Mouse (Mus musculus): Measurements from ENCODE around the gene Gsdme. TPM values are rescaled to one million over a fixed set of nuclear protein-coding genes. Genes with fewer than 3 reads are reported as not detected.

The Gsdme gene
- polyA plus RNA-seq, 1 experiment from 2014 or later, result 32.9 TPM

DNA sequence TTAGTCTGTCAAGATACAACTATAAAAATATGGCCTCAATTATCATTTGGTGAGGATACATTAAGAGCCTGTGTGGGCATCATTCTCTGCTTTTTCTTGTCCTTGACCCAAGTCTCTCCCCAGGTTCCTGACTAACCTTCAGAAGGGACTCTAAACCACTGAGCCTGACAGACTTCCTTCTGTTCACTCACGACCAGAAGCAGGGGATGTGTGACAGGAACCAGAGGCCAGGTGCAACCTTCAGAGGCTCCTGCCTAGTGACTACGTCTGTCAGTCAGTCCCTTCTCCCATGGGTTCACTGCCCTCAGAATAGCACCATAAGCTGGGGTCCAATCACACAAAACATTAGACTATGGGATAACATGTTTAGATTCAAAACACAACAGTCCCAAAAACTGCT lies 16.3 kb downstream of the Gsdme start:
- ATAC-seq (ENCODE audit: insufficient number of reproducible peaks, low FRiP score), result no peak
- Histone ChIP-seq H3K36me3 (no peaks in the 10 kb centered on the region), H3K4me3 (no peak overlapping the region), H3K9ac (no peak overlapping the region), H3K4me2 (no peak overlapping the region), H3K27ac (ENCODE audit: poor library complexity, severe bottlenecking) (no peak overlapping the region), H3K27me3 (replicated peaks) (no peaks in the 10 kb centered on the region), H3K9me3 (replicated peaks) (no peaks in the 10 kb centered on the region), H3K4me1 (replicated peaks) (no peaks in the 10 kb centered on the region)
- 51% methylated on average over 2 of the region's 2 CpGs for WGBS

DNA sequence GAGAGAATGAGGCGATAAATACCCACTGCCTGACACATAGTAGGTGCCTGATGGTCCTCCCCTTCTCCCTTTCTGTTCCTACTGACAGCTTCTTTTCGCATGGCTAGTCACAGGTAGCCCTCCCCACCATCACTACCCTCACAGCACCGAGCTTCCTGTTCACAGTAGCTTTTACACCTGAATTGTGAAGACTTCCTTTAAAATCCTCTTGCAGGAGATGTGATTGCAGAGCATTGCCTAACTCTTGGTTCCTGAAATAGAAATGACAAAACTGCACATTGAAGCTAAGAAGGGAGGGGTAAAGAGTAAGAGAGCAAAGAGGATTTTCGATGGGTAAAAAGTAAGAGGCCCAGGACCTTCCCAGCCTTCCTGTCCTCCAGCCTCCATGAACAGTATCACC lies 18.7 kb downstream of the Gsdme start:
- H3K36me3 ChIP-seq, result no peaks in the 10 kb centered on the region

DNA sequence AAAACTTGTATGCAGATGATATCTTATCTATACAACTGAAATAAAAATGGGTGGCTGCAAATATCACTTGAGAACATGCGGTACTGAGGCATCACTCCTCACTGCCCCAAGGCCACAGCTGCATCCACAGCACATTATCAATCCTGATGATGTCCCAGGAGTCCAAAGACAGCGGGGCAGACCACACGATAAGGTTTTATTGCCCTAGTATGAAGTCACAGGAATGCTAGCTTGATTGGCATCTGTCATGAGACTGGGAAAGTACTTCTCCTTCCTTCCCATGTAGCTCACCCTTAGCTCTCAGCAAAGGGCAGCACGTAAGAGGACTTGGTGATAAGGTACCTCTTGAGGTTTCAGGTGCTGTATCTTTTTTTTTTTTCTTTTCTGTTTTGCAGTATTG lies 19.5 kb downstream of the Gsdme start:
- Histone ChIP-seq H3K36me3 (no peaks in the 10 kb centered on the region), H3K4me1 (replicated peaks) (no peaks in the 10 kb centered on the region)

More for the DNA sequence above, 18.7 kb downstream of the Gsdme start:
- no peak overlapping the region for H3K27ac ChIP-seq (ENCODE audit: poor library complexity, severe bottlenecking)
- no peaks in the 10 kb centered on the region for H3K9me3 ChIP-seq (replicated peaks)
- no peaks in the 10 kb centered on the region for H3K27me3 ChIP-seq (replicated peaks)
- H3K9ac ChIP-seq, result no peak overlapping the region
- 60% methylated on average over 4 of the region's 4 CpGs for WGBS
- no peak overlapping the region for H3K4me2 ChIP-seq
- no peak overlapping the region for H3K4me3 ChIP-seq
- no peak for ATAC-seq (ENCODE audit: insufficient number of reproducible peaks, low FRiP score)
- no peaks in the 10 kb centered on the region for H3K4me1 ChIP-seq (replicated peaks)

DNA sequence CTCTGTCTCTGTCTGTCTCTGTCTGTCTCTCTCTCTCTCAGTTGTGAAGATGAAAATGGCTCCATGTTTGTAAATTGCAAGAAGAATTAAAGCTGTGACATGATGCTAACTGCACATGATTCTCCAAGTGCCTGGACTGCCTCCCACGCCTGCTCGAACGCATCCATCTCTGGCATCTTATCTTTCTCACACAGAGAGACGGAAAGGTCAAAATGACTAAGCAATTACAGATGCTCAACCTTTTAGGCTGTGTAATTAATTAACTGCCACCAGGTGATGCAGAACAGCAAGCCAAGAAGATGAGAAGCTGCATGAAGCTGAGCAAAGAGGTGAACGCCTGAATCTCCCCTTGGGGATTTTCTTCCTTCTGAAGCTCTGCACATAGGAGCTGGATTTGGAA lies 23.2 kb downstream of the Gsdme start:
- H3K36me3 ChIP-seq, result no peaks in the 10 kb centered on the region
- H3K4me2 ChIP-seq, result no peak overlapping the region
- no peak for ATAC-seq (ENCODE audit: insufficient number of reproducible peaks, low FRiP score)
- WGBS, result 57% methylated on average over 5 of the region's 5 CpGs
- H3K4me1 ChIP-seq (replicated peaks), result no peaks in the 10 kb centered on the region
- no peak overlapping the region for H3K9ac ChIP-seq
- no peak overlapping the region for H3K4me3 ChIP-seq
- H3K27me3 ChIP-seq (replicated peaks), result no peaks in the 10 kb centered on the region
- no peak overlapping the region for H3K27ac ChIP-seq (ENCODE audit: poor library complexity, severe bottlenecking)
- H3K9me3 ChIP-seq (replicated peaks), result no peaks in the 10 kb centered on the region

More for the DNA sequence above, 19.5 kb downstream of the Gsdme start:
- no peak for ATAC-seq (ENCODE audit: insufficient number of reproducible peaks, low FRiP score)
- Histone ChIP-seq H3K27me3 (replicated peaks) (no peaks in the 10 kb centered on the region), H3K27ac (ENCODE audit: poor library complexity, severe bottlenecking) (no peak overlapping the region), H3K4me3 (no peak overlapping the region), H3K9ac (no peak overlapping the region), H3K4me2 (no peak overlapping the region), H3K9me3 (replicated peaks) (no peaks in the 10 kb centered on the region)
- WGBS, result 80% methylated on average over 4 of the region's 4 CpGs

DNA sequence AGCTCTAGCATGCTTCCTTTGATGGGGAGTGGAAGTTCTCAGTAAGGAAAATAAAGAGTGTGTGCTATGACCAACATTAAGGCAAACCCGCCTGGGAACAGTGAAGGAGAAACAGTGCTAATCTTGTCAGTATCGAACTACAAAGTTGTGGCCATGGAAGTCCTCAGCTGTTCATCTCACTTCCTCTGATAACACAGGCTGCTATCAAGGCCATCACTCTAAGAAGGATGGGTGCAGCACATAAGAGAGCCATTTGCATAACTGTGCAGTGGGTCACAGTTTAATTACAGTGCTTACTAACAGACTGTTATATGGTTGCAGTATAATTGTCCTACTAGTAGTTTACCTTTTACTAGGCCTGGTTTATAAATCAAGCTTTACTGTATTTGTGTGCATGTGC lies 23.8 kb downstream of the Gsdme start:
- Histone ChIP-seq H3K4me1 (replicated peaks) (no peaks in the 10 kb centered on the region), H3K4me2 (no peak overlapping the region), H3K9ac (no peak overlapping the region), H3K27ac (ENCODE audit: poor library complexity, severe bottlenecking) (no peak overlapping the region), H3K27me3 (replicated peaks) (no peaks in the 10 kb centered on the region), H3K36me3 (no peaks in the 10 kb centered on the region), H3K4me3 (no peak overlapping the region), H3K9me3 (replicated peaks) (no peaks in the 10 kb centered on the region)
- ATAC-seq (ENCODE audit: insufficient number of reproducible peaks, low FRiP score), result no peak
- 56% methylated on average over 2 of the region's 2 CpGs for WGBS

DNA sequence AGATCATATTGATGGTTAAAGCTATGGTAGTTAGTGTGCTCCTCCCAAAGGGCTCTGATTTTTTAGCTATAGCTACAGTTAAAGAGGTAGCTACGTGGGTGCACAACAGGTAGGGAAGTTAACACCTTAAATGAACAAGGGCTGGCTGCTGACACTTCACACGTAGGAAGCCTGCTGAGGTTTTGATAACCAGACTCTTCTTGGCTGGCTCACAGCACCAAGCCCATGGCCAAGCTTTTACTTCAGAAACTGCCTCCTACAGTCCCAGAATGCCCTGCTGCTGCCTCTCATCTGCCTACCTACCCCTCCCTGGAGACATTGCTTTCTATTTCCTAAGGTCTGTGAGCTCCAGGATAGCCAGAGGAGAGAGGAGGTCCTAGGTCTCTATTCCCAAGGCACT lies 25.7 kb downstream of the Gsdme start:
- 41% methylated on average over 2 of the region's 2 CpGs for WGBS
- Histone ChIP-seq H3K27ac (ENCODE audit: poor library complexity, severe bottlenecking) (no peak overlapping the region), H3K9ac (no peak overlapping the region), H3K4me1 (replicated peaks) (no peaks in the 10 kb centered on the region), H3K4me3 (no peak overlapping the region), H3K9me3 (replicated peaks) (no peaks in the 10 kb centered on the region), H3K36me3 (no peaks in the 10 kb centered on the region), H3K4me2 (no peak overlapping the region), H3K27me3 (replicated peaks) (no peaks in the 10 kb centered on the region)
- ATAC-seq (ENCODE audit: insufficient number of reproducible peaks, low FRiP score), result no peak

DNA sequence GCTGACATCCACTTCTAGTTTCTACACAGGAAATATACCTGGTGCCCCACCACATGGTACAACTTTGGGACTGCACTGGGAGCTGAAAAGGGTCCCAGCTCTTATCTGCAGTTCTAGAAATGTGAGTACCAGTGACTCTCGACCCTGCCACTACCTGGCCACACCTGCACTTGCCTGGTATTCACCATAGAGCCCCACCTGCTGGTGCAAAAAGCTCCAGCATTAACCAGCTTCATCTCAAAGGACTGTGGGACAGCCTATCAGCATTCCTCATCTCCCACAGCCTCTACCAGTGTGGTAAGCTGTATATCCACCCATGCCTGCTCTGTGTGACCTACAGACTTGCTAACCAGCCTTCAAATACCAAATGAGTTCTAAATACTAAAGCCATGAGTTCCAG lies 30.7 kb downstream of the Gsdme start:
- H3K9ac ChIP-seq, result no peak overlapping the region
- no peak overlapping the region for H3K4me3 ChIP-seq
- ATAC-seq (ENCODE audit: insufficient number of reproducible peaks, low FRiP score), result no peak

DNA sequence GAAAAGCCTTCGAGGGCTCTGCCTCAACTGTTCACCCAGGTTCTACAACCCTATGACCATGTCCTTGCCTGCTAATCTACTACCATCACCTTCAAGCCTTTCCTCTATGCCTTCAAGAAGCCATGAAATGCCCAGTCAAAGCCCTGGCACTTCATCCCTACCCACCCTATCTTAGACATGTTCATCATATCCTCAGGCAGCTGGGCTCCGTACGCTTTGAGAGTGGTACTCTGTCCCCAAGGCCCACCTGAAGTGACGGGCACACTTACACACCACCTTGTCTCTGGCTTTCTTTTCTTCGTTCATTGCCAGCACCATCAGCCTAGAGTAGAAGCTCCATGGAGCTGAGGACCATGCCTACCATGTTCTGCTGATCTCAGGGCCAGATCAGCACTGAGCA lies 32.4 kb downstream of the Gsdme start:
- Histone ChIP-seq H3K4me3 (no peak overlapping the region), H3K9me3 (replicated peaks) (no peaks in the 10 kb centered on the region), H3K9ac (no peak overlapping the region), H3K27ac (ENCODE audit: poor library complexity, severe bottlenecking) (no peak overlapping the region), H3K36me3 (no peaks in the 10 kb centered on the region), H3K27me3 (replicated peaks) (no peaks in the 10 kb centered on the region), H3K4me1 (replicated peaks) (no peaks in the 10 kb centered on the region), H3K4me2 (no peak overlapping the region)
- no peak for ATAC-seq (ENCODE audit: insufficient number of reproducible peaks, low FRiP score)
- WGBS, result 80% methylated on average over 5 of the region's 5 CpGs

More for the DNA sequence above, 30.7 kb downstream of the Gsdme start:
- Histone ChIP-seq H3K27me3 (replicated peaks) (no peaks in the 10 kb centered on the region), H3K4me2 (no peak overlapping the region), H3K27ac (ENCODE audit: poor library complexity, severe bottlenecking) (no peak overlapping the region), H3K9me3 (replicated peaks) (no peaks in the 10 kb centered on the region), H3K36me3 (no peaks in the 10 kb centered on the region), H3K4me1 (replicated peaks) (no peaks in the 10 kb centered on the region)
- WGBS, result 61% methylated on average over 1 of the region's 1 CpGs

DNA sequence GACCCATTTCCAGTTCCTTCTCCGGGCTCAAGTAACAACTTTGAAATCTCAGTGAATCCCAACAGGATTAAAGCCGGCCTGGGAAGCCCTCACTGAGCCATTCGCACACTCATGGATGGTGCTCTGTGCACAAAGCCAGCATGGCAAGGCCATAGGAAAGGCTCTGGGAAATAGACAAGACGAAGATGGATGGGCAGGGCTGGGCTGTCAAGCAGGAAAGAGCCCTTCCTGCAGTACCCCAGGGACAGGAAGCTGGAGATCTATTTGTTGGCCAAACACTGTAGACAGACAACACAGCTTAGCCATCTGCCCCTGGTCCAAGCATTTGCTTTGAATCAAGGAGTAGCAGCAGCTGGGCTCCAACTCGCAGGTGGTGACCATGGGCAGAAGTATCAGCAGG lies 35.5 kb downstream of the Gsdme start:
- Histone ChIP-seq H3K27me3 (replicated peaks) (no peaks in the 10 kb centered on the region), H3K4me3 (no peak overlapping the region), H3K36me3 (no peaks in the 10 kb centered on the region), H3K9ac (no peak overlapping the region), H3K4me2 (no peak overlapping the region), H3K4me1 (replicated peaks) (no peaks in the 10 kb centered on the region), H3K9me3 (replicated peaks) (no peaks in the 10 kb centered on the region), H3K27ac (ENCODE audit: poor library complexity, severe bottlenecking) (no peak overlapping the region)
- 70% methylated on average over 5 of the region's 5 CpGs for WGBS
- ATAC-seq (ENCODE audit: insufficient number of reproducible peaks, low FRiP score), result no peak

DNA sequence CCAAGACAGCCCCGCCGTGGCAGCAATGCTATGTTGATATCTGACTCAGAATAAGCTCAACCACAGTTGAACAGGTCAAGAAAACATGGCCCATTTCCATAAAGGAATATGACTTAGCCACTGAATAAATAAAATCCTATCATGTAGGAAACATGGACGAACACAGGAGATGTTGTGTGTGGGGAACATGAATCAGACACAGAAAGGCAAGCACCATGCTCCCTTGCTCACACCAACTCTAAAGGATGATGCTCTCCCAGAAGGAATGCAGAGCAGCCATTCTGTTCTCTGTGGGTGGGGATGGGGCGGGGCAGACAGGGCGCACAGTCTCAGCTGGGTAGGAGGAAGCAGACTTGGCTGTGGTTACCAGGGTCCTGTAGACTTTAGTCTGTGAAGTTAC lies 38.4 kb downstream of the Gsdme start:
- ATAC-seq (ENCODE audit: insufficient number of reproducible peaks, low FRiP score), result no peak
- Histone ChIP-seq H3K27ac (ENCODE audit: poor library complexity, severe bottlenecking) (no peak overlapping the region), H3K9me3 (replicated peaks) (no peaks in the 10 kb centered on the region), H3K36me3 (no peaks in the 10 kb centered on the region), H3K4me1 (replicated peaks) (peaks cover 10% of the 10 kb centered on the region), H3K27me3 (replicated peaks) (no peaks in the 10 kb centered on the region), H3K9ac (no peak overlapping the region), H3K4me2 (no peak overlapping the region), H3K4me3 (no peak overlapping the region)
- WGBS, result 77% methylated on average over 5 of the region's 5 CpGs

DNA sequence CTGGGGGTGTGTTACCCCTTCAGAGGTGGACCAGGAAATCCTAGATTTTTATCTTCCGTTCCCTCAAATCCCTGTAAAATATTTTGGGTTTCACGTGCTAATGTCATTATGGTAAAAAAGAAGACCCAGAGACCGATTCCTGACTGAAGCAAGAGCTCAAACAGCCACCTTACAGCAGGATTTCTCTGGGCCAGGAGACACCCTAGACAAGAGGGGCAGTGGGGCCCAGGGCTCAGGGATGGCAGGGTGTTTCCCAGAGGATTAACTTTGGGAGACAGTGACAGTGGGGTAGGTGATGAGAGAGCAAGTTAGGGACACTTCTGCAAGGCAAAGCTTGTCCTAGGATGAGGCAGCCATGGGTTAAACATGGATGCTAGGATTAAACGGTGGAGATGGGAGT lies 40.1 kb downstream of the Gsdme start:
- H3K36me3 ChIP-seq, result no peaks in the 10 kb centered on the region
- H3K9ac ChIP-seq, result no peak overlapping the region
- H3K4me1 ChIP-seq (replicated peaks), result peaks cover 10% of the 10 kb centered on the region
- H3K27ac ChIP-seq (ENCODE audit: poor library complexity, severe bottlenecking), result no peak overlapping the region
- H3K9me3 ChIP-seq (replicated peaks), result no peaks in the 10 kb centered on the region
- no peak overlapping the region for H3K4me2 ChIP-seq
- ATAC-seq (ENCODE audit: insufficient number of reproducible peaks, low FRiP score), result no peak
- no peak overlapping the region for H3K4me3 ChIP-seq
- 81% methylated on average over 4 of the region's 4 CpGs for WGBS
- no peaks in the 10 kb centered on the region for H3K27me3 ChIP-seq (replicated peaks)

DNA sequence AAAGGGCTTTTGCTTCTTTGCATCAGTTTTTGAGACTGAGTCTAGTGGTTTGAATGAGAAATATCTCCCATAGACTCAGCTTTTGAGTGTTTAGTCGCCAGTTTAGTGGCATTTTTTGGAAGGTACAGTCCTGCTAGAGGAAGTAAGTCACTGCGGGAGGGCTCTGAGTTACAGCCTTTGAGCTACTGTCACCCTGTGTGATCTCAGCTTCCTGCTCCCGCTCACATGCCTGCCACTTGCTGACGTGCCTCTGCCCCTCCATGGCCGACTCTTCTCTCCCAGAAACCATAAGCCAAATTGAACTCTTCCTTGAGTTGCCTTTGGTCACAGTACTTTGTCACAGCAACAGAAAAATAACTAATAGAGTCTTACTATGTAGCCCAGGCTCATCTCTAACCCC lies 40.7 kb downstream of the Gsdme start:
- Histone ChIP-seq H3K4me3 (no peak overlapping the region), H3K36me3 (no peaks in the 10 kb centered on the region), H3K27me3 (replicated peaks) (no peaks in the 10 kb centered on the region), H3K27ac (ENCODE audit: poor library complexity, severe bottlenecking) (no peak overlapping the region), H3K4me1 (replicated peaks) (peaks cover 13% of the 10 kb centered on the region), H3K9me3 (replicated peaks) (no peaks in the 10 kb centered on the region), H3K9ac (no peak overlapping the region), H3K4me2 (no peak overlapping the region)
- ATAC-seq (ENCODE audit: insufficient number of reproducible peaks, low FRiP score), result no peak
- 60% methylated on average over 5 of the region's 5 CpGs for WGBS
